Mouse (Mus musculus): Measurements from ENCODE around the gene Clec4n.
"Not testable (repeated sequence)": the region's sequence is repeated elsewhere in the genome, so short reads cannot be mapped to it uniquely, and the experiment has no call there.

Clec4n gene

GRCm38 (mm10) chr6:123229644-123230043 lies at the start of gene Clec4n:
TSS of gene Clec4n (plus strand) at chr6:123229843.
- DNase-seq (ENCODE audit: low spot score): no peak

GRCm38 (mm10) chr6:123184862-123185261 lies 44.8 kb upstream of the Clec4n start:
- DNase-seq (ENCODE audit: low spot score): not testable (repeated sequence)

- no peak for DNase-seq (ENCODE audit: low spot score)
These were observed 22.2 kb upstream of the Clec4n start for GRCm38 (mm10) chr6:123207187-123208076.

GRCm38 (mm10) chr6:123208077-123208439 lies 21.6 kb upstream of the Clec4n start:
- not testable (repeated sequence) for DNase-seq (ENCODE audit: low spot score)

- no peak for DNase-seq (ENCODE audit: low spot score)
These were observed 17.9 kb upstream of the Clec4n start for GRCm38 (mm10) chr6:123211726-123212125.

GRCm38 (mm10) chr6:123227519-123228166 lies 2.0 kb upstream of the Clec4n start:
- DNase-seq (ENCODE audit: low spot score): no peak

GRCm38 (mm10) chr6:123231149-123231548 lies 1.5 kb downstream of the Clec4n start:
- DNase-seq (ENCODE audit: low spot score): no peak

GRCm38 (mm10) chr6:123237582-123237981 lies 7.9 kb downstream of the Clec4n start:
- no peak for DNase-seq (ENCODE audit: low spot score)

GRCm38 (mm10) chr6:123244201-123244600 lies 14.6 kb downstream of the Clec4n start:
- DNase-seq (ENCODE audit: low spot score): no peak

- not testable (repeated sequence) for DNase-seq (ENCODE audit: low spot score)
These were observed 19.2 kb downstream of the Clec4n start for GRCm38 (mm10) chr6:123248862-123249261.

GRCm38 (mm10) chr6:123252735-123253134 lies 23.1 kb downstream of the Clec4n start:
- no peak for DNase-seq (ENCODE audit: low spot score)

- DNase-seq (ENCODE audit: low spot score): no peak
These were observed 29.3 kb downstream of the Clec4n start for GRCm38 (mm10) chr6:123258946-123259345.

GRCm38 (mm10) chr6:123259889-123260603 lies 30.4 kb downstream of the Clec4n start:
- DNase-seq (ENCODE audit: low spot score): no peak

- DNase-seq (ENCODE audit: low spot score): no peak
These were observed 31.2 kb downstream of the Clec4n start for GRCm38 (mm10) chr6:123260868-123261267.

- DNase-seq (ENCODE audit: low spot score): no peak
These were observed 32.0 kb downstream of the Clec4n start, which contains the start of gene Clec4d for GRCm38 (mm10) chr6:123261555-123262161. TSS of gene Clec4d (plus strand) at chr6:123262111.

GRCm38 (mm10) chr6:123264194-123264593 lies 34.6 kb downstream of the Clec4n start:
- no peak for DNase-seq (ENCODE audit: low spot score)

- no peak for DNase-seq (ENCODE audit: low spot score)
These were observed 36.2 kb downstream of the Clec4n start for GRCm38 (mm10) chr6:123265809-123266208.

- no peak for DNase-seq (ENCODE audit: low spot score)
These were observed 37.3 kb downstream of the Clec4n start for GRCm38 (mm10) chr6:123266945-123267344.

- DNase-seq (ENCODE audit: low spot score): no peak
These were observed 49.8 kb downstream of the Clec4n start for GRCm38 (mm10) chr6:123279443-123279842.

GRCm38 (mm10) chr6:123286311-123286710 lies 56.7 kb downstream of the Clec4n start:
- DNase-seq (ENCODE audit: low spot score): no peak

- DNase-seq (ENCODE audit: low spot score): no peak
These were observed 59.3 kb downstream of the Clec4n start for GRCm38 (mm10) chr6:123288931-123289330.

- no peak for DNase-seq (ENCODE audit: low spot score)
These were observed 60.1 kb downstream of the Clec4n start, which contains the start of gene Clec4e for GRCm38 (mm10) chr6:123289753-123290152. TSS of gene Clec4e (minus strand) at chr6:123289870.

Measured in yolk sac, embryonic 10.5 days (tissue).